Mouse (Mus musculus): Measurements from ENCODE around the gene Pgap1. TPM values are rescaled to one million over a fixed set of nuclear protein-coding genes. Genes with fewer than 3 reads are reported as not detected.

The Pgap1 gene
- polyA plus RNA-seq, 1 experiment = 3.1 TPM

DNA sequence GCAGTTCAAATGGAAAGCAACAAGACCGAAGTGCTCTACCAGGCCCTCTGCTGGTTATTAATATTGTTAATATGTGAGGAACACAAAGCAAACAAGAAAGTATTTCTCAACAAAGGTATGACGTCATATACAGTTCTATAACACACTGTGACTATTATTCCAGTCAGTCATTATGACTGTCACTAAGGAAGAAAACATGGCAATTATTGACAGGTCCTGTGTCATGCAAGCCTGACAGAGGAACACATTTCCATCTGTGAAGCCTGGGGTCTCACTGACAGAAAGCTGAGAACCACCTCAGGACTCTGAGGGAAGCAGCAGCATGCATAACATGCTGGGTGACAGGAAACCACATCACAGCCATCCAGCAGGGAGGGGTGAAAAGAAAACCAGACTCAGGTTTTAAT lies 65.0 kb downstream of the Pgap1 start:
- H3K4me1 ChIP-seq (ENCODE audit: control insufficient read depth, insufficient read depth, insufficient read length) = no peaks in the 10 kb centered on the region; the same call in 1 of the 2 replicates
- H3K4me3 ChIP-seq (ENCODE audit: extremely low read depth, insufficient read depth, insufficient read length) = no peak overlapping the region
- no peaks in the 10 kb centered on the region for H3K27me3 ChIP-seq (ENCODE audit: control insufficient read depth, insufficient read depth, low read length)
- DNase-seq (ENCODE audit: low read depth in 1 of 2, low spot score in 2 of 2) = peak; percentile 24 to 47
- peak overlapping the region; percentile 82; the same call in 1 of the 2 replicates for H3K27ac ChIP-seq (ENCODE audit: insufficient read depth, low read length)
- TF ChIP-seq POLR2A (IDR thresholded peaks at IDR 0.05; ENCODE audit: low read depth, low read length) (no peak), CTCF (IDR thresholded peaks at IDR 0.05; ENCODE audit: extremely low read depth, insufficient read depth, insufficient read length, insufficient replicate concordance) (no peak)
- 45% methylated on average over 2 of the region's 2 CpGs for WGBS
- H3K36me3 ChIP-seq (ENCODE audit: control insufficient read depth, insufficient read depth, low read length) = peaks cover 21% of the 10 kb centered on the region

DNA sequence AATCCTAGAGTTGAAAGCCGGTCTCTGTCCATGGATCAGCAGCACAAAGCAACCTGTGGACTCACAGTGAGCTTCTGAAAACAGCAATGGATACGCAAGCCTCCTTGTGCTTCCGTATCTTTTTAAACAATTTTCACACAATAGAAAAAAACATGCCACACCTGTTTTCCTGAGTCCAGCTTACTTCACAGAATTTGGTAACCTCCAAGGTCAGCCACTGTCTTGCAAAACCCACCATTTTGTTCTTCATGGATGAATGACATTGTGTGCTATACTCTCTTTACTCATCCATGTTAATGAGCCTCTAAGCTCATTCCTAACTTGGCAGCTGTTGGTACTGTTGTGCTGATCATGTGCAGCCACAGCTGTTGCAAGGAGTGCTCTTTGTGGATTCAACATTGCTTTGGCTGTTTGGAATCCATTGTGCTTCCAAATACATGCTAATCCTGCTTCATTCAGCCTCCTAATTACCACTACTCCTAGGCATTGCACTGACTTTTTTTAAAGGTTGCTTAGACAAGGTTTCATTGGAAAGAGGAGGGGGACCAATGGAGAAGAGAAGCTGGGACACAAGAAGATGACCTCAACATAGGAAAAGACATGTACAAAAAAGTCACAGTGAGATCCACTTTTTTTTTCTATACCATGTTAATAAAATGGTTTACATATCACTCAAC lies 72.6 kb downstream of the Pgap1 start:
- WGBS = 93% methylated on average over 3 of the region's 3 CpGs

GRCm38 (mm10) chr1:54480491-54480890 lies 77.0 kb downstream of the Pgap1 start:
- no peak for TF ChIP-seq POLR2A (IDR thresholded peaks at IDR 0.05; ENCODE audit: low read depth, low read length)
- no peak for TF ChIP-seq CTCF (IDR thresholded peaks at IDR 0.05; ENCODE audit: extremely low read depth, insufficient read depth, insufficient read length, insufficient replicate concordance)
- DNase-seq (ENCODE audit: low read depth in 1 of 2, low spot score in 2 of 2) = no peak
- Histone ChIP-seq H3K4me3 (ENCODE audit: extremely low read depth, insufficient read depth, insufficient read length) (no peak overlapping the region), H3K36me3 (ENCODE audit: control insufficient read depth, insufficient read depth, low read length) (peaks cover 18% of the 10 kb centered on the region), H3K27ac (ENCODE audit: insufficient read depth, low read length) (no peak overlapping the region), H3K4me1 (ENCODE audit: control insufficient read depth, insufficient read depth, insufficient read length) (no peaks in the 10 kb centered on the region), H3K27me3 (ENCODE audit: control insufficient read depth, insufficient read depth, low read length) (no peaks in the 10 kb centered on the region)
- 92% methylated on average over 12 of the region's 12 CpGs for WGBS

More for the DNA sequence above, 72.6 kb downstream of the Pgap1 start:
- H3K27me3 ChIP-seq (ENCODE audit: control insufficient read depth, insufficient read depth, low read length) = no peaks in the 10 kb centered on the region
- no peak for DNase-seq (ENCODE audit: low read depth in 1 of 2, low spot score in 2 of 2)
- no peaks in the 10 kb centered on the region for H3K4me1 ChIP-seq (ENCODE audit: control insufficient read depth, insufficient read depth, insufficient read length)
- H3K27ac ChIP-seq (ENCODE audit: insufficient read depth, low read length) = no peak overlapping the region
- no peak for TF ChIP-seq CTCF (IDR thresholded peaks at IDR 0.05; ENCODE audit: extremely low read depth, insufficient read depth, insufficient read length, insufficient replicate concordance)
- no peak for TF ChIP-seq POLR2A (IDR thresholded peaks at IDR 0.05; ENCODE audit: low read depth, low read length)
- H3K36me3 ChIP-seq (ENCODE audit: control insufficient read depth, insufficient read depth, low read length) = peaks cover 23% of the 10 kb centered on the region
- H3K4me3 ChIP-seq (ENCODE audit: extremely low read depth, insufficient read depth, insufficient read length) = no peak overlapping the region

DNA sequence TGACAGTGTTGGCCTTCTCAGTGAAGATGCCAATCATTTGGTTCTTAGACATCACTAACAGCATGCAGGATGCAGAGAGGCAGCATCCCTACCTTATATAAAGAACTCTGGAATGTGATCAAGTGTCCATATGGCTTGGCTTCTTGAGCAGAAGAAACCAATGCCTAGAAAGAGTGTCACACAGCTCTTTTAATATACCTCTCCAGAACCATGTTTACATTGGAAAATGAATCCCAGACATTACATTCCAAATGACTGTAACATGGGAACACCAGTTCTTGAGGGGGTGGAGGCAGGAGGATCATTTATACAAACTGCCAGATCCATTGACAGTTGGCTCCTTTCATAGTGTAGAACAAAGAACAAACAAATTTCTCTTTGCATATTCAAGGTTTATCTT lies 88.8 kb downstream of the Pgap1 start:
- TF ChIP-seq POLR2A (IDR thresholded peaks at IDR 0.05; ENCODE audit: low read depth, low read length) = no peak
- no peak for TF ChIP-seq CTCF (IDR thresholded peaks at IDR 0.05; ENCODE audit: extremely low read depth, insufficient read depth, insufficient read length, insufficient replicate concordance)
- no peak for DNase-seq (ENCODE audit: low read depth in 1 of 2, low spot score in 2 of 2)
- Histone ChIP-seq H3K4me1 (ENCODE audit: control insufficient read depth, insufficient read depth, insufficient read length) (no peaks in the 10 kb centered on the region), H3K27ac (ENCODE audit: insufficient read depth, low read length) (no peak overlapping the region), H3K36me3 (ENCODE audit: control insufficient read depth, insufficient read depth, low read length) (no peaks in the 10 kb centered on the region), H3K27me3 (ENCODE audit: control insufficient read depth, insufficient read depth, low read length) (no peaks in the 10 kb centered on the region), H3K4me3 (ENCODE audit: extremely low read depth, insufficient read depth, insufficient read length) (no peak overlapping the region)

- Histone ChIP-seq H3K4me1 (ENCODE audit: control insufficient read depth, insufficient read depth, insufficient read length) (no peaks in the 10 kb centered on the region), H3K36me3 (ENCODE audit: control insufficient read depth, insufficient read depth, low read length) (no peaks in the 10 kb centered on the region), H3K27me3 (ENCODE audit: control insufficient read depth, insufficient read depth, low read length) (no peaks in the 10 kb centered on the region), H3K4me3 (ENCODE audit: extremely low read depth, insufficient read depth, insufficient read length) (no peak overlapping the region), H3K27ac (ENCODE audit: insufficient read depth, low read length) (no peak overlapping the region)
- no peak for DNase-seq (ENCODE audit: low read depth in 1 of 2, low spot score in 2 of 2)
- TF ChIP-seq CTCF (IDR thresholded peaks at IDR 0.05; ENCODE audit: extremely low read depth, insufficient read depth, insufficient read length, insufficient replicate concordance) (no peak), POLR2A (IDR thresholded peaks at IDR 0.05; ENCODE audit: low read depth, low read length) (no peak)
- WGBS = 98% methylated on average over 1 of the region's 1 CpGs
Measured at GRCm38 (mm10) chr1:54467366-54467765, 90.1 kb downstream of the Pgap1 start.

- Histone ChIP-seq H3K27me3 (ENCODE audit: control insufficient read depth, insufficient read depth, low read length) (no peaks in the 10 kb centered on the region), H3K4me1 (ENCODE audit: control insufficient read depth, insufficient read depth, insufficient read length) (no peaks in the 10 kb centered on the region), H3K36me3 (ENCODE audit: control insufficient read depth, insufficient read depth, low read length) (no peaks in the 10 kb centered on the region), H3K4me3 (ENCODE audit: extremely low read depth, insufficient read depth, insufficient read length) (no peak overlapping the region), H3K27ac (ENCODE audit: insufficient read depth, low read length) (no peak overlapping the region)
- WGBS = 87% methylated on average over 2 of the region's 2 CpGs
- TF ChIP-seq POLR2A (IDR thresholded peaks at IDR 0.05; ENCODE audit: low read depth, low read length) (no peak), CTCF (IDR thresholded peaks at IDR 0.05; ENCODE audit: extremely low read depth, insufficient read depth, insufficient read length, insufficient replicate concordance) (no peak)
- DNase-seq (ENCODE audit: low read depth in 1 of 2, low spot score in 2 of 2) = no peak
Measured at GRCm38 (mm10) chr1:54452116-54452515, 105.4 kb downstream of the Pgap1 start.

DNA sequence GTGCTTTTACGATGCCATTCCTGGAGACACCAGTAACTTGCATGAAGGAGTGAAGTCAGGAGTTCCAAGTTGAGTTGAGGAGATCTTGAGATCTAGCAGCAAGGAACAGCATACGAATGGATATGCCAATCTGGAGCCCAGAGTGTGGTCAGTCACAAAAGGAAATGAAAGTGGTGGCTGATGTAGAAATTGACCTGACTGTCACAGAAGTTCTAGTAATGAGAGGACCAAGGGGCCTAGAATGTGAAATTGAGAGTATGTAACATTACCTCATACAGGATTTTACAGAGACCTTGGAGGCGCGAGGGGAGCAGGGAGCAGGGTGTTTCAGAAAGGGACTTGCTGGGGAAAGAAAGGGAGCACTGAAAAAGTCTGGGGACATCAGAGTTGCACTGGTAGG lies 108.7 kb downstream of the Pgap1 start:
- 76% methylated on average over 4 of the region's 4 CpGs for WGBS
- Histone ChIP-seq H3K36me3 (ENCODE audit: control insufficient read depth, insufficient read depth, low read length) (no peaks in the 10 kb centered on the region), H3K27ac (ENCODE audit: insufficient read depth, low read length) (no peak overlapping the region), H3K4me3 (ENCODE audit: extremely low read depth, insufficient read depth, insufficient read length) (no peak overlapping the region), H3K27me3 (ENCODE audit: control insufficient read depth, insufficient read depth, low read length) (no peaks in the 10 kb centered on the region), H3K4me1 (ENCODE audit: control insufficient read depth, insufficient read depth, insufficient read length) (no peaks in the 10 kb centered on the region)
- TF ChIP-seq CTCF (IDR thresholded peaks at IDR 0.05; ENCODE audit: extremely low read depth, insufficient read depth, insufficient read length, insufficient replicate concordance) (no peak), POLR2A (IDR thresholded peaks at IDR 0.05; ENCODE audit: low read depth, low read length) (no peak)
- no peak for DNase-seq (ENCODE audit: low read depth in 1 of 2, low spot score in 2 of 2)

All from spleen, adult 2 months (tissue).